Mouse (Mus musculus) kidney, adult 2 months (tissue): Measurements from ENCODE around the gene Map6.

ENCODE experiments used
- CTCF ChIP-seq: fragments of 200-500 bp; conservative IDR thresholded peaks from 2 replicates; pipeline ENCODE4 v1.5.1; 2011; ENCODE audit warnings: low read depth, mild to moderate bottlenecking, control low read depth, low read length, moderate library complexity, mixed read lengths; ENCODE audit not compliant: insufficient read depth, insufficient read length
- POLR2A ChIP-seq: fragments of 200-500 bp; IDR thresholded peaks from one replicate; pipeline ENCODE4 v1.6.1; 2011; ENCODE audit warnings: low read depth, low read length, control low read depth

GRCm38 (mm10) chr7:99224225-99224624 is 43.0 kb upstream of the Map6 start:
- TF ChIP-seq CTCF: peak; percentile 49
- no peak for TF ChIP-seq POLR2A
